Mouse (Mus musculus) liver, embryonic 11.5 days (tissue): ENCODE results near the gene Zfp536. TPM values are rescaled to one million over a fixed set of nuclear protein-coding genes. Genes with fewer than 3 reads are reported as not detected.

ENCODE experiments used
- ATAC-seq: fragments of 200-750 bp; cut with Nextera tagmentation; replicated peaks from 2 replicates; pipeline ENCODE4 v1.8.0; 2017; ENCODE audit warnings: moderate number of reproducible peaks, mild to moderate bottlenecking, moderate TSS enrichment, moderate library complexity; ENCODE audit not compliant: low FRiP score
- DNase-seq: peaks from one replicate; pipeline ENCODE4 v3.0.0-alpha.2; 2017; ENCODE audit warnings: low spot score
- H3K27ac ChIP-seq: fragments of 300-500 bp; sonication (generic); 2 replicates; pipeline ENCODE4 v1.5.1; 2014; ENCODE audit warnings: mild to moderate bottlenecking, low read depth, low read length, control low read depth
- H3K27me3 ChIP-seq: fragments of 300-500 bp; sonication (generic); replicated peaks from 2 replicates; pipeline ENCODE4 v1.6.1; 2014; ENCODE audit warnings: low read length, mixed read lengths; ENCODE audit not compliant: control insufficient read depth, insufficient read depth
- H3K36me3 ChIP-seq: fragments of 300-500 bp; sonication (generic); 2 replicates; pipeline ENCODE4 v1.6.1; 2014; ENCODE audit warnings: mild to moderate bottlenecking, low read length, moderate library complexity, mixed read lengths; ENCODE audit not compliant: control insufficient read depth, insufficient read depth
- H3K4me1 ChIP-seq: fragments of 300-500 bp; sonication (generic); replicated peaks from 2 replicates; pipeline ENCODE4 v1.6.1; 2014; ENCODE audit warnings: low read length, mixed read lengths; ENCODE audit not compliant: control insufficient read depth, insufficient read depth
- H3K4me2 ChIP-seq: fragments of 300-500 bp; sonication (generic); 2 replicates; pipeline ENCODE4 v1.6.1; 2014; ENCODE audit warnings: mild to moderate bottlenecking, control low read depth, moderate library complexity
- H3K4me3 ChIP-seq: fragments of 300-500 bp; sonication (generic); 2 replicates; pipeline ENCODE4 v1.5.1; 2014; ENCODE audit warnings: low read depth, low read length, control low read depth
- H3K9ac ChIP-seq: fragments of 300-500 bp; sonication (generic); 2 replicates; pipeline ENCODE4 v1.6.1; 2014; ENCODE audit warnings: low read depth, low read length, control low read depth
- H3K9me3 ChIP-seq: fragments of 300-500 bp; sonication (generic); 2 replicates; pipeline ENCODE4 v1.6.1; 2016; ENCODE audit warnings: low read length, inconsistent platforms, mixed read lengths; ENCODE audit not compliant: control insufficient read depth
- WGBS: fragments of 180-500 bp; shearing (Covaris S2); extraction: QIAGEN DNeasy Blood & Tissue Kit; methylation state at CpG from one replicate; pipeline ENCODE4 v1.1.7; 2014; 5-methylcytosine and 5-hydroxymethylcytosine counted together
- polyA plus RNA-seq: library from polyadenylated mRNA; unstranded; fragments of >200 nt; fragmentation: Nextera tagmentation; extraction: Ambion mirVana; gene quantifications from 2 replicates; pipeline ENCODE4 v1.2.1, GENCODE M21; 2014

The Zfp536 gene
- polyA plus RNA-seq, 1 experiment from 2014 or later = 0.86 TPM

DNA sequence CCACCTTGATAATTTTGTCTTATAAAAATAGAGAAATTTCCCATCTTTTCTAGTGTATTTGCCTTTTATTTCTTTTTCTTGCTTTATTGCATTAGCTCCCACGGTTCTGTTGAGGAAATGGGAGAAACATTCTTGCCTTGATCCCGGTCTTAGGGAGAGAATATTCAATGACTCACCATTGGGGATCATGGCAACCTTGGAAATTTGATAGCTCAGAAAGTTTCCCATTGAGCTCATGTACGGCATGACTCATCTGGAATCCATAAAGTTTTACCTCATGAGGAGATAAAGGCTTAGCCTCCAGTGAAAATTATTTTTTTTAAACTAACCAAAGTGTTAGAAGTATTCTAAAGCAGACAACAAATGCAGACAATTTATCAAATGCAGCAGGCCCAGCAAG lies 27.7 kb upstream of the Zfp536 start:
- Histone ChIP-seq H3K27ac (no peak overlapping the region), H3K9me3 (no peaks in the 10 kb centered on the region), H3K4me1 (no peaks in the 10 kb centered on the region), H3K4me3 (no peak overlapping the region), H3K9ac (no peak overlapping the region), H3K36me3 (no peaks in the 10 kb centered on the region), H3K27me3 (no peaks in the 10 kb centered on the region), H3K4me2 (no peak overlapping the region)
- ATAC-seq (no peak), DNase-seq (no peak)
- 67% methylated on average over 3 of the region's 3 CpGs for WGBS

DNA sequence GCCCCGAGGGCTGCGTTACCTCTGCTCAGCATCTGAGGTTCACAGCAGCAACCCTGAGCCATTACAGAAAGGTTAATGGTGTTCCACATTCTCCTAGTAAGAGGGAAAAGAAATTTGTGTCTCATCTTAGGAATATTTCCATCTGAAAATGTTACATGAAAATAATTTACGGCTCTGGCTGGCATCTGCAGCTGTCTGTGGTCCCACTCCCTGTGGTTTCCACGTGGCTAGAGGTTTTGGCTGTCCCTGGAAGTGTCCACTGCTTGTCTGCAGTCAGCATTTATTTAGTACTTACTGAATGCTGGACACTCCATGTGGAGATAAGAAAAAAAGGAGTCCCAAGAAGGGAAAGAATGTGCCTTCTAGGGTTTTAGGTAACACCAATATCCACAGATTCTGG lies 15.3 kb upstream of the Zfp536 start:
- ATAC-seq (no peak), DNase-seq (no peak)
- WGBS = 76% methylated on average over 4 of the region's 4 CpGs
- Histone ChIP-seq H3K4me3 (no peak overlapping the region), H3K27ac (no peak overlapping the region), H3K36me3 (no peaks in the 10 kb centered on the region), H3K9me3 (no peaks in the 10 kb centered on the region), H3K9ac (no peak overlapping the region), H3K4me2 (no peak overlapping the region), H3K27me3 (no peaks in the 10 kb centered on the region), H3K4me1 (no peaks in the 10 kb centered on the region)

DNA sequence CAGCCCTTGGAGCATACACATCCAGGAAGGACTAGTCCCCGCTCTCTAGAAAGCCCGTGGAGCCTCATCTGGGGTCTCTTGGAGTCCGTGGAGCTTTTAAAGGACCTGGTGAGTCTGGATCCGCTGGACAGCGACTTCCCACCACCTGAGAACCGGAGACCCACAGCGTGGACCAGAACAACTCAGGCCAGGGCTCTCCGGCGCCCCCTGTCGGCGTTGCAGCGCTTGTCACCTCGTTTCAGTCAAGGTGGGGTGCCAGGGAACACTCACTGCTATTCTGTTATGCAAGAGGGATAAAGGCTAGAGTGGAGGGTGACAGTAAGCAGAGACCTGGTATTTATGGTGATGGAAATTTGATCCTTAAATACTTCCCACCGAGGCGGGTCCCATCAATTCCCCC lies 2.1 kb upstream of the Zfp536 start:
- Histone ChIP-seq H3K27me3 (peaks cover 64% of the 10 kb centered on the region), H3K9me3 (no peaks in the 10 kb centered on the region), H3K4me2 (no peak overlapping the region), H3K4me3 (no peak overlapping the region), H3K4me1 (no peaks in the 10 kb centered on the region), H3K36me3 (no peaks in the 10 kb centered on the region), H3K27ac (no peak overlapping the region), H3K9ac (no peak overlapping the region)
- ATAC-seq = no peak
- 3% methylated on average over 15 of the region's 15 CpGs for WGBS
- DNase-seq = peak; percentile 53

DNA sequence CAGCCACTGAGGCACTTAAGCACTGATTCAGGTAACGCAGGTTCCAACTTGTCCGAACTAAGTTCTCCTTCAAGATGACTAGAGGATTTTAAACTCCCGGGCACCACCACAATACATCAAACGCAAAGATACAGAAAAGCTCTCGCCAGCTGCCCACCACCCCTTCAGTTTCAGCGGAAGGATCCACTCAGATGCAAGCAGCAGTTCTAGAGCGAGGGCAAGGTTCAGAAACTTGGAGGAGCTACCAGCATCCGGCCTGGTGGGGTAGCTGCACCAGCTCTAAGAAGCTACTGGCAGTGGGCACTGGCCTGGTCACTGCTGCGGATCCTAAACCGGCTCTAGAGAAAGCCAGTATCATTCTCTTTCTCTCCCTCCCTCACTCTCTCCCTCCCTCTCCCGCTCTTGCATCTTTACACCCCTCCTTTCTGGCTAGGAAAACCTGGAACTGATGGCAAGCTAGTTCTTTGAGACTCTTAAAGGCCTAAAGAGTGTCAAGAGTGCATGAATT lies 1.1 kb upstream of the Zfp536 start:
- H3K27me3 ChIP-seq = peaks cover 74% of the 10 kb centered on the region
- H3K9me3 ChIP-seq = no peaks in the 10 kb centered on the region
- ATAC-seq (no peak), DNase-seq (no peak)
- no peak overlapping the region for H3K4me2 ChIP-seq
- no peak overlapping the region for H3K27ac ChIP-seq
- no peak overlapping the region for H3K9ac ChIP-seq
- H3K4me3 ChIP-seq = no peak overlapping the region
- H3K36me3 ChIP-seq = no peaks in the 10 kb centered on the region
- 19% methylated on average over 11 of the region's 11 CpGs for WGBS
- H3K4me1 ChIP-seq = no peaks in the 10 kb centered on the region

DNA sequence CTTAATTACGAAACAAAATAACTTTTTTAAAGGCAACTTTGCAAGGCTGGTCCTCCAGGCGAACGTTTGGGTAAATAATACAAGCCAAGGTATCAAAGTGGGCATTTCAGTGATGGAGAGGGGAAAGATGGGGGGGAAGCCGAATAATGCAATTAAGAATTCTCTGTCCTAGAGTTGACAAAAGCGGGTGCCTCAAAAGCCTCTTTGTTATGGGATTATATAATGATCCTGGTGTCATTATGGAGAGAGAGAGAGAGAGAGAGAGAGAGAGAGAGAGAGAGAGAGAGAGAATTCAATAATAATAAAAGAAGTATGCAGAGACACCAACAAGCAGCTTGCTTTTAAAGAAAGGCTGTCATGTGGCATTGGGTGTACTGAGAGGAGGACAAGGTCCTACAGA lies 465 bp upstream of the Zfp536 start:
- peaks cover 80% of the 10 kb centered on the region for H3K27me3 ChIP-seq
- ATAC-seq (no peak), DNase-seq (no peak)
- H3K36me3 ChIP-seq = no peaks in the 10 kb centered on the region
- 15% methylated on average over 5 of the region's 5 CpGs for WGBS
- H3K9me3 ChIP-seq = no peaks in the 10 kb centered on the region
- H3K4me2 ChIP-seq = no peak overlapping the region
- no peak overlapping the region for H3K4me3 ChIP-seq
- no peaks in the 10 kb centered on the region for H3K4me1 ChIP-seq
- no peak overlapping the region for H3K27ac ChIP-seq
- no peak overlapping the region for H3K9ac ChIP-seq

DNA sequence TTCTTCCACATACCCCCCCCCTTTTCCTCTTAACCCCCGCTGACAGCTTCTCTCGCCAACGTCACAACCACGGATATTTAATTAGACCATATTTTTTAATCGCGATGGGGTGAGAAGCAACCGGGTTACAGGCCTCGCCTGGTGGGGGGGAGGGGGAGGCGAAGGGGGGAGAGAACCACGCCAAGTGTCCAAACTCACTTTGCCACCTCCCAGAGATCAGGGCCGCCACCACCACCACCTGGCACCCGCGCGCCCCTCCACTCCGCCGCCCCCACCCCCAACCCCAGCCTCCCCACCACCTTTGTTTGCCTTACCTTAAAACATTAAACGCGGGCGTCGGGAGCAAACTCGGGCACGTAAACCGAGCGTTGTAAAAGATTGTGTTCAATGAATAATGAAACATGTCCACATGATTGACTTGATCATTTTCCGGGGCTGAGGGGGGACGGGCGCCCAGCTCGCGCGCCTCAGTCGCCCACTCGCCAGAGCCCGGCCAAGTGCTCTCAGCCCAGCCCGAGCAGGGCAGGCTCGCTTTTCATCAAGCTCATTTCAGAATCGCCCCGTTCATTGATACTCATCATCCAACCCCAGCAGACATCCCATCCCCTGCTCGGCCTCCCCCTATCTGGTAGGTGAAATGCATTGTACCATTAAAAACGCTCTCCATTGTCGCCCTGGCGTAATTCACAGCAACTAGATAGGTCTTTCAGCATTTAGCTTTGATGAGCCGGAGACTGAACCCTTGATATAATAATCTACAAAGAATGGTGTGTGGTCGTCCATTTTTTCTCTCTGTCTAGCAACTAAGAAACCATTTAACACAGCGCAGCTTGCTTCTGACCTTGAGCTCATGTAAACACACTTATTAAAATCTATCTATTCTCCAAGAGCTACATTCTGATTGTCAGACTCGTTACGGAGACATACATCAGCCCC lies 797 bp downstream of the Zfp536 start:
- Histone ChIP-seq H3K4me3 (peak overlapping the region; percentile 36), H3K36me3 (no peaks in the 10 kb centered on the region), H3K9me3 (no peaks in the 10 kb centered on the region), H3K9ac (no peak overlapping the region), H3K27ac (no peak overlapping the region), H3K4me2 (peak overlapping the region; percentile 63), H3K4me1 (no peaks in the 10 kb centered on the region), H3K27me3 (peaks cover 92% of the 10 kb centered on the region)
- WGBS = 2% methylated on average over 46 of the region's 46 CpGs
- no peak for DNase-seq
- no peak for ATAC-seq

DNA sequence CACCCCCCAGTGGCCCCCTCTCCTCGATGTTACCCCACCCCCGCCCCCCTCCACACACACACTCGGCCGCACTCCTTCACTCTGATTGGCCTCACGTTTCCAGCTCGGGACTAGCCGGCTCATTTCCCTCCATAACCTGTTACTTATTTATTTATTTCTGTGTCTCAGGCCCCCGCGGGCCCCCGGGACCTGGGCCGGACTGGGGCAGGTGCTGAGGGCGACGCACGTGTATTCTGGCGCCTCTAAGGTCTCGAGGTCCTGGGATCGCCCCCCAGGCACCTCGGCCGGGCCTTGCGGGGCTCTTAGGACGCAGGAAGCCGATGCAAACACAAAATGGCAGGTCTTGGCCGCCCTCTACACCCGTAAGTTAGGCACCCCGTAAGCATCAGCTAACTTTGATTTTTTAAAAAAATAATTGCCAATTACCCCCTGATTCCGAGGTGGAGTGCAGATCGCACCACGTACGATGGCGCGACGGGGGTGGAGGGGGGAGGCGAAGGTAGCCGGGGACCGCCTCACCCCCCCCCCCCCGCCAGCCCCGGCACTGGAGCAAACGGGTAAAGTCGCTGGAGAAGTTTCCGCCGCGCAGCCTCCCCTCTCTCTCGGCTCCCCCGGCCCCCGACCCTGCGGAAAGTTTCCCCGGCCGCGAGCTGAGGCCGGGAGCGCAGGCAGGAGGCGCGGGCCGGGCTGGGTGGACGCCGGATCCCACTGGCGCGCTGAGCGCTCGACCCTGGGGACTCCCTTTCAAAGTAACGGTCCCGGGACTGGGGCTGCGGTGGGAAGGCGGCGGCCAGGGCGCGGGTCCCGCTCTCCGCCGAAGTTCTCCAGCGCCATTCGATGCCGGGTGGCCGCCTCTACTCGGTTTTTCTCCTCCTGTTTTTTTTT lies 1.7 kb downstream of the Zfp536 start:
- Histone ChIP-seq H3K36me3 (no peaks in the 10 kb centered on the region), H3K4me2 (peak overlapping the region; percentile 63), H3K27ac (no peak overlapping the region), H3K4me3 (peak overlapping the region; percentile 36), H3K4me1 (no peaks in the 10 kb centered on the region), H3K9ac (no peak overlapping the region), H3K27me3 (peaks cover 95% of the 10 kb centered on the region), H3K9me3 (no peaks in the 10 kb centered on the region)
- WGBS = 2% methylated on average over 49 of the region's 75 CpGs
- peak; percentile 56 for DNase-seq
- ATAC-seq = no peak

DNA sequence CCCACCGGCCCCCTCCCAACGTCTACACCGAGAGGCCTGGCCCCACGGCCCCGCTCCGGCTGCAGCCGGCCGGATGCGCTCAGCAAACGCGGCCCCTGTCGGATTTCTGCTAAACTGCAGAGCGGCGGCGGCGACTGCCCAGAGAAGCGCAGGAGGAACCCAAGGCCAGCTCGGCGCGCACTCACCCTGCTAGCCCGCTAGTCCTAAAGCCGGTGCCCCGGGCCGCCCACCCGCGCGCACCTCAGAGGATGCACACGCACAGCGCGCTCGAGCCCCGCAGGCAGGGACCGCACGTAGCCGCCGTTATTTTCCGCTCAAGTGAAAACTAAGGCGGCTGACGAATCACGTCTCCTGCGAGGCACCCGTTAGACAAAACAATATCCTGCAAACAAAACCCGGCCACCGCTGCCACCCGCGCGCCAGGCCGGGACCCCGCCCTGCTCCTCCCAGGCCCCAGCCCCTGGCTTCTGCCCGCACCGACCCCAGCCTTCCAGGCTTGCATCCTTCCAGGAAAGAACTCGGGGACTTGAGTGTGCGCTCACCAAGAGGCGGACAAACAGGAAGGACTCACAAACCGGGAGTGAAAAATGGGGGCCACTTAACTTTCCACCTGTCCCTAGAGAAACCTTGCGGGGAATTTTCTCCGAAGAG lies 2.9 kb downstream of the Zfp536 start:
- ATAC-seq (peak; percentile 36; the same call in 1 of the 2 replicates), DNase-seq (peak; percentile 69)
- H3K4me1 ChIP-seq = no peaks in the 10 kb centered on the region
- H3K4me2 ChIP-seq = peak overlapping the region; percentile 65
- no peak overlapping the region for H3K9ac ChIP-seq
- WGBS = under 1% methylated on average over 57 of the region's 57 CpGs
- peaks cover 90% of the 10 kb centered on the region for H3K27me3 ChIP-seq
- H3K9me3 ChIP-seq = no peaks in the 10 kb centered on the region
- no peak overlapping the region for H3K27ac ChIP-seq
- no peaks in the 10 kb centered on the region for H3K36me3 ChIP-seq
- H3K4me3 ChIP-seq = peak overlapping the region; percentile 41
